Mouse (Mus musculus) subcutaneous adipose tissue, adult 2 months (tissue): ENCODE results near the gene Marcks. TPM values are rescaled to one million over a fixed set of nuclear protein-coding genes. Genes with fewer than 3 reads are reported as not detected.

Source experiments
- polyA plus RNA-seq: library from polyadenylated mRNA; depleted of rRNA; stranded (reverse); fragments of >200 nt; gene quantifications from 2 replicates; pipeline ENCODE4 v1.2.3, GENCODE M21; 2012; ENCODE audit warnings: low replicate concordance; rRNA removed

Gene Marcks
- polyA plus RNA-seq: 26.3 and 66.6 TPM in 2 replicates

GRCm38 (mm10) chr10:37138778-37139442, at the start of gene Marcks:
Gene Marcks, minus strand, starts transcription at chr10:37138920.

Other genes with a start within 250 kb of the Marcks start
- gene Hdac2, start 164.4 kb downstream of the Marcks start, polyA plus RNA-seq: 9.0 and 22.7 TPM in 2 replicates